Mouse (Mus musculus) liver, postnatal 0 days (tissue): Measurements from ENCODE around the gene Tmem63b. TPM values are rescaled to one million over a fixed set of nuclear protein-coding genes. Genes with fewer than 3 reads are reported as not detected.

Experiments used
- ATAC-seq: fragments of 200-750 bp; cut with Nextera tagmentation; 2 replicates; pipeline ENCODE4 v1.8.0; 2017; ENCODE audit warnings: mild to moderate bottlenecking, moderate library complexity
- DNase-seq: peaks from one replicate; pipeline ENCODE4 v3.0.0-alpha.2; 2016
- H3K27ac ChIP-seq: fragments of 300-500 bp; sonication (generic); 2 replicates; pipeline ENCODE4 v1.5.1; 2014; ENCODE audit warnings: antibody characterized with exemption, moderate library complexity, mild to moderate bottlenecking, low read depth
- H3K27me3 ChIP-seq: fragments of 300-500 bp; sonication (generic); 2 replicates; pipeline ENCODE4 v1.6.1; 2014; ENCODE audit warnings: low read length, control low read depth, mixed read lengths; ENCODE audit not compliant: insufficient read depth
- H3K36me3 ChIP-seq: fragments of 300-500 bp; sonication (generic); replicated peaks from 2 replicates; pipeline ENCODE4 v1.6.1; 2014; ENCODE audit warnings: mild to moderate bottlenecking, control low read depth, low read length, moderate library complexity, mixed read lengths; ENCODE audit not compliant: insufficient read depth
- H3K4me1 ChIP-seq: fragments of 300-500 bp; sonication (generic); 2 replicates; pipeline ENCODE4 v1.6.1; 2014; ENCODE audit warnings: antibody characterized with exemption, mild to moderate bottlenecking, control low read depth; ENCODE audit not compliant: insufficient read depth
- H3K4me2 ChIP-seq: fragments of 300-500 bp; sonication (generic); 2 replicates; pipeline ENCODE4 v1.6.1; 2014; ENCODE audit warnings: low read depth, mild to moderate bottlenecking, low read length, moderate library complexity, mixed read lengths
- H3K4me3 ChIP-seq: fragments of 300-500 bp; sonication (generic); 2 replicates; pipeline ENCODE4 v1.5.1; 2014; ENCODE audit warnings: low read depth, low read length
- H3K9ac ChIP-seq: fragments of 300-500 bp; sonication (generic); replicated peaks from 2 replicates; pipeline ENCODE4 v1.6.1; 2014; ENCODE audit warnings: mild to moderate bottlenecking, moderate library complexity
- H3K9me3 ChIP-seq: fragments of 300-500 bp; sonication (generic); 2 replicates; pipeline ENCODE4 v1.6.1; 2016; ENCODE audit warnings: mild to moderate bottlenecking, control low read depth, low read length, mixed read lengths
- CTCF ChIP-seq: sonication (generic); IDR thresholded peaks from 2 replicates; pipeline ENCODE4 v1.5.1; 2016; ENCODE audit warnings: antibody characterized with exemption, low read depth
- EP300 ChIP-seq: IDR thresholded peaks from 2 replicates; pipeline ENCODE4 v1.6.1; 2016; ENCODE audit warnings: antibody characterized with exemption, low read depth, mild to moderate bottlenecking
- WGBS: fragments of 180-500 bp; shearing (Covaris S2); extraction: QIAGEN DNeasy Blood & Tissue Kit; methylation state at CpG from one replicate; pipeline ENCODE4 v1.1.7; 2014; ENCODE audit not compliant: insufficient replicate concordance; 5-methylcytosine and 5-hydroxymethylcytosine counted together
- polyA plus RNA-seq: library from polyadenylated mRNA; unstranded; fragments of >200 nt; fragmentation: Nextera tagmentation; extraction: Ambion mirVana; gene quantifications from 2 replicates; pipeline ENCODE4 v1.2.1, GENCODE M21; 2015

Tmem63b gene
- polyA plus RNA-seq, 1 experiment from 2014 or later, result 16.9 TPM

DNA sequence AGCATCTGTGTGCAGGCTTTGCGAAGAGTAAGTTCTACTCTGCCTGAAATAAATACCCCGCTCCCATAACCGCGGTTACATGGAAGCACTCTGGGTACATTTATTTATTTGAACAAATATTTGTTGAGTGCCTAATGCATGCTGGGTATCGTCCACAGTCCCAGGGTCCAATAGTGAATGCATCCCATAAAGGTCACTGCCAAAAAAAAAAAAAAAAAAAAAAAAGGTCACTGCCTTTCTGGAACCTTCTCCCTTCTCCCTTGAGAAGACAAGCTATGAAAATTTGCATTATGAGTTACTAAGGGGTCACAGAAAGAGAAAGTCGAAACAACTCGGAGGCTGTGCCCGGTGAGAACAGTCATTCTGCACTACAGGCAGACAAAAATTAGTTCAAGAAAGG, 44.7 kb downstream of the Tmem63b start:
- TF ChIP-seq EP300 (no peak), CTCF (no peak)
- H3K27me3 ChIP-seq, result no peaks in the 10 kb centered on the region
- peaks cover 2% of the 10 kb centered on the region; the same call in 1 of the 2 replicates for H3K9me3 ChIP-seq
- H3K4me2 ChIP-seq, result no peak overlapping the region
- 74% methylated on average over 8 of the region's 8 CpGs for WGBS
- no peaks in the 10 kb centered on the region for H3K4me1 ChIP-seq
- no peak for DNase-seq
- no peak overlapping the region for H3K9ac ChIP-seq
- H3K36me3 ChIP-seq, result no peaks in the 10 kb centered on the region
- ATAC-seq, result peak; percentile 44; the same call in 1 of the 2 replicates
- no peak overlapping the region for H3K4me3 ChIP-seq
- no peak overlapping the region for H3K27ac ChIP-seq

DNA sequence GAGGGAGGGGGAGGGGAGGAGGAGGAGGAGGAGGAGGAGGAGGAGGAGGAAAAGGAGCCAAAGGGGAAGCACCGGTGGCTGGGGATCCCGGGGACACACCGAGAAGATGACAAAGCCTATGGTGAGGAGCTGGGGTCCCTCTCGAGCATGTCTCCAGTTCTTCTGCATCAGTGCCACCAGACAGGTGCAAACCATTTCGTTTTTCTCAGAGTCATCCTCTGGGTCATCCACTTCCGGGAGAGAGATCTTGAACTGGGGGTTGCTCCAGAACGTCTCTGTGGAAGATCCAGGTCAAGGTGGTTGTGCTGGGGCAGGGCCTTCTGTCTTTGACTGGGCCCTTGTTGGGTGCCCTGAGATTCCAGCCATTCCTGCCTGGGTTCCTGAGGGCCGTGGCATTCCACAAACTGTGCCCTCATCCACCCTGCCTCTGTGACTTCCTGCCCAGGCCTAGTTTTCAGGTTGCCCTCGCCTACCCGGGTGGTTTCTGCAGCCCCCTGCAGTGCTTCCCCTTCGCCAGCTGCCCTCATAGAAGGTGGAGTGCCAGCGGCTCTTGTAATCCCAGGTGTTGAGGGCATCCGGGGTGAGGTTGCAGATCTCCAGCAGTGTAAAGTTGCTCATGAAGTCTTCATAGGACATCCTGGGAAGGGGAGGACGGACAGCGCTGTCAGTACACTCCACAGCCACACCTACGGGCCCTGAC, 48.0 kb downstream of the Tmem63b start:
- DNase-seq (no peak), ATAC-seq (no peak)
- 69% methylated on average over 16 of the region's 16 CpGs for WGBS
- Histone ChIP-seq H3K27ac (no peak overlapping the region), H3K4me1 (no peaks in the 10 kb centered on the region), H3K4me3 (no peak overlapping the region), H3K9ac (no peak overlapping the region), H3K9me3 (no peaks in the 10 kb centered on the region), H3K4me2 (no peak overlapping the region), H3K27me3 (no peaks in the 10 kb centered on the region), H3K36me3 (no peaks in the 10 kb centered on the region)
- TF ChIP-seq EP300, result no peak

DNA sequence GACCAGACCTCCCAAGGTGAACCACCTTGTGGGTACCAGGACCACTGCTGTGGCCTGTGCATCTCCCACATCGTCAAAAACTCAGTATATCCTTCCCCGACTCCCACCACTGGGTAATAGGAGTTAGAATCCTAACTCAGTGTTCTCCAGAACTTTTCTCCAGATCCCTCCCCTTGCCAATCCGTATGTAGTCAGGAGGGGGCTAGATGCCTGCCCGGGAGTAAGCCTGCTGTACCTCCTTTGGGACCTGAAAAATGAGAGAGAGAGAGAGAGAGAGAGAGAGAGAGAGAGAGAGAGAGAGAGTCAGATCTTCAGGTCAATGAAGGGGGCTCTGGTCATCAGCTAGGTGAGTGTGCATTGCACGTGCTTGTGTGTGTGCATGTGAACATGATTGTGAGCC, 52.7 kb downstream of the Tmem63b start:
- DNase-seq (no peak), ATAC-seq (no peak)
- Histone ChIP-seq H3K4me1 (peaks cover 10% of the 10 kb centered on the region), H3K4me2 (no peak overlapping the region), H3K9me3 (no peaks in the 10 kb centered on the region), H3K27ac (no peak overlapping the region), H3K4me3 (no peak overlapping the region), H3K36me3 (no peaks in the 10 kb centered on the region), H3K27me3 (0 out of 2 replicates have a peak, but pooled peaks cover 2% of the 10 kb centered on the region), H3K9ac (no peak overlapping the region)
- TF ChIP-seq EP300, result no peak
- TF ChIP-seq CTCF, result no peak
- 76% methylated on average over 5 of the region's 5 CpGs for WGBS

DNA sequence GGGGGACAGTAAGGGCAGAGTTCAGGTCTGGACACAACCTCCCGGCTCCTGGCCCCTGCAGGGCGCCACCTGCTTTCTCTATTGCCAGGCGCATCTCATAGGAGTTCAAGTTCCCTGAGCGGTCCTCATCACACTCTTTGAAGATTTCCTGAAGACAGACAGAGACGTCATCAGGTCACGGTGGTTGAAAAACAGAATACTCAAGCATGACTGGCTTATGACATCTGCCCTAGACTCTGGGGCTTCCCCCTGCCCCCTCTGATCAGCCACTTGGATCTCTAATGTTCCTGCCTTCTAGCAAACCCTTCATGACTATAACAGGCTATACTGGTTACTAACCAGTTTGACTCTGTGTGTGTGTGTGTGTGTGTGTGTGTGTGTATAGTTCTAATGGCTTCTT, 54.8 kb downstream of the Tmem63b start:
- Histone ChIP-seq H3K27ac (no peak overlapping the region), H3K4me1 (peaks cover 10% of the 10 kb centered on the region), H3K4me3 (no peak overlapping the region), H3K9ac (no peak overlapping the region), H3K9me3 (no peaks in the 10 kb centered on the region), H3K36me3 (no peaks in the 10 kb centered on the region), H3K27me3 (0 out of 2 replicates have a peak, but pooled peaks cover 2% of the 10 kb centered on the region), H3K4me2 (no peak overlapping the region)
- TF ChIP-seq EP300 (no peak), CTCF (no peak)
- no peak for DNase-seq
- WGBS, result 57% methylated on average over 6 of the region's 6 CpGs
- ATAC-seq, result 0 out of 2 replicates have a peak, but pooled peaks have one; percentile 14

DNA sequence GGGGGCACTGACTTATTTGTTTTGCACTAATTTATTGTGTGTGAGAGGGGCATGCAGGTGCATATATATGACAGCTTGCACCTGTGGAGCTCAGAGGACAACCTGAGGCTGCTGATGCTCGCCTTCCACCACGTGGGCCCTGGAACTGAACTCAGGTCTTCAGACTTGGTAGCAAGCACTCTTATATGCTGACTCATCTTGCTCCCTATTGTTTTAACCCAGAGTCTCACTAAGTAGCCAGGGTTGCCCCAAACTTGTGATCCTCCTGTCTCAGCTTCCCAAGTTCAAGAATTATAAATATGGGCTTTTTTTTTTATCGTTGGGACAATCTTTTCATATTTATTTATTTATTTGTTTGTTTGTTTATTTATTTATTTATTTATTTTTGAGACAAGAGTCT, 55.7 kb downstream of the Tmem63b start:
- DNase-seq, result no peak
- Histone ChIP-seq H3K4me2 (no peak overlapping the region), H3K9ac (no peak overlapping the region), H3K27me3 (0 out of 2 replicates have a peak, but pooled peaks cover 2% of the 10 kb centered on the region), H3K36me3 (no peaks in the 10 kb centered on the region), H3K27ac (no peak overlapping the region), H3K4me1 (peaks cover 10% of the 10 kb centered on the region), H3K9me3 (no peaks in the 10 kb centered on the region), H3K4me3 (no peak overlapping the region)
- ATAC-seq, result no peak
- no peak for TF ChIP-seq CTCF
- TF ChIP-seq EP300, result no peak
- 59% methylated on average over 3 of the region's 3 CpGs for WGBS

DNA sequence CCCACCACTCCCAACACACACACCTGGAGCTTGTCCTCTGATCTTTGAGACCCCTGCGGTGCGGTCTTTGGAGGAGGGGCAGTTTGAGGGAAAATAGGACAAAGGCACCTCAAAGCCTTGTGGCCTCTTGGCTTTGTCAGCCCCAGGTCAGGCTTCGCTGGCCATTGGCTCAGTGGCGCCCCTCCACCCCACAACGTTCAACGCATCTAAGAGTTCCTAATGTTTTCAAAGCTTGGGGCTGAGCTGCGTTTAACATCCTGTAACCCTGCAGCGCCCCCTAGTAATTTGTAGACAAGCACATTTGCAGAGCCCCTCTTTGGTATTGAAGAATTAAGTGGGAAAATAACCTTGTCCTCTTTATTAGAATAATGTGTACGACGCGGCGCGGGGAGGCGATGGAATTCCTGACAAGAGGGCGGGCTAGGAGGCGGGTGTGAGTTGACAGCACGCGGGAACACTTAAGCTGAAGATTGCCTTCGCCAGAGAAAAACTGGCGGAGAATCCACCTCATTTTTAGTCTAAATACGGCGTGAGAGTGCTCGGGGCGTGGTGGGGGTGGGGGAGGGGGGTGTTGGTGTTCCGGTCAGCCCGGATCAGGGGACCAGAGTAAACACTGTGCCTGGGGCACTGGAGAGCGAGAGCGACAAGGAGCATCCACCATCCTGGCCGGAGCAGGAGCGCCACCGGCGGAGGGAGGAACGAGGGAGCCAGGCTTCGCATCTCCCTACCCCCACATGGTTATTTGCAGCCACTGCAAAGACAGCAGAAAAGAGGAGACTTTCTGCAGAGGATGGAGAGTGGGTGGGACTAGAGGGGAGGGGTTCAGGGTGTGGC, 56.6 kb downstream of the Tmem63b start:
- H3K9ac ChIP-seq, result peak overlapping the region; percentile 50; the same call in 1 of the 2 replicates
- H3K27ac ChIP-seq, result peak overlapping the region; percentile 58
- DNase-seq (peak; percentile 64), ATAC-seq (peak; percentile 41)
- H3K4me1 ChIP-seq, result peaks cover 10% of the 10 kb centered on the region
- TF ChIP-seq EP300, result 0 out of 2 replicates have a peak, but pooled peaks have one; percentile 20
- TF ChIP-seq CTCF, result peak; percentile 78
- peak overlapping the region; percentile 23 for H3K4me3 ChIP-seq
- H3K9me3 ChIP-seq, result no peaks in the 10 kb centered on the region
- H3K27me3 ChIP-seq, result 0 out of 2 replicates have a peak, but pooled peaks cover 2% of the 10 kb centered on the region
- H3K36me3 ChIP-seq, result no peaks in the 10 kb centered on the region
- H3K4me2 ChIP-seq, result peak overlapping the region; percentile 71
- 4% methylated on average over 34 of the region's 34 CpGs for WGBS
